ENCODE assay signal across 9 mouse cellular contexts in genomic region chr6:61233548-61234187, GRCm38 (mm10). TPM values are rescaled to one million over a fixed set of nuclear protein-coding genes. Genes with fewer than 3 reads are reported as not detected.
DNase-seq lines count a peak whose midpoint lies in the region; ATAC-seq lines count a peak whose summit lies in the region.
"Had no signal": no experiment of that assay in that cellular context is flagged by ENCODE, and none has a peak within 500 bp of the region (broad histone marks: within the 10 kb centered on the region; RNA-seq: fewer than 3 reads in every experiment).

No protein-coding gene starts in this region.

- no peaks in the 10 kb centered on the region for H3K36me3 ChIP-seq in kidney, embryonic 16.5 days (ENCODE audit: insufficient read depth, low read length)
- H3K36me3 ChIP-seq in embryonic facial prominence, embryonic 14.5 days (ENCODE audit: control insufficient read depth, insufficient read depth, low read length) = no peaks in the 10 kb centered on the region
- H3K36me3 ChIP-seq in neural tube, embryonic 15.5 days = no peaks in the 10 kb centered on the region

- no peak overlapping the region for H3K4me2 ChIP-seq in kidney, embryonic 16.5 days (replicated peaks; ENCODE audit: low read depth, low read length)
- H3K4me2 ChIP-seq in embryonic facial prominence, embryonic 14.5 days (ENCODE audit: low read depth, low read length) = no peak overlapping the region
- H3K4me2 ChIP-seq in neural tube, embryonic 15.5 days = no peak overlapping the region

- peak overlapping the region; percentile 16; the same call in 1 of the 2 replicates for H3K27ac ChIP-seq in kidney, embryonic 16.5 days (ENCODE audit: low read length)
- no peak overlapping the region for H3K27ac ChIP-seq in embryonic facial prominence, embryonic 14.5 days (replicated peaks; ENCODE audit: low read depth, low read length)
- no peak overlapping the region; the same call in 1 of the 2 replicates for H3K27ac ChIP-seq in neural tube, embryonic 15.5 days (replicated peaks)

- no peaks in the 10 kb centered on the region for H3K27me3 ChIP-seq in kidney, embryonic 16.5 days (ENCODE audit: insufficient read depth, low read length)
- no peaks in the 10 kb centered on the region for H3K27me3 ChIP-seq in embryonic facial prominence, embryonic 14.5 days (replicated peaks; ENCODE audit: control insufficient read depth, insufficient read depth, low read length)
- no peaks in the 10 kb centered on the region for H3K27me3 ChIP-seq in neural tube, embryonic 15.5 days (replicated peaks)

- 42% methylated on average over 5 of the region's 5 CpGs for WGBS in kidney, embryonic 16.5 days
- WGBS in embryonic facial prominence, embryonic 14.5 days = 45% methylated on average over 5 of the region's 5 CpGs
- 23% methylated on average over 5 of the region's 5 CpGs for WGBS in neural tube, embryonic 15.5 days

- H3K9me3 ChIP-seq in kidney, embryonic 16.5 days (ENCODE audit: low read length) = no peaks in the 10 kb centered on the region
- no peaks in the 10 kb centered on the region for H3K9me3 ChIP-seq in embryonic facial prominence, embryonic 14.5 days (ENCODE audit: control insufficient read depth, low read length)
- no peaks in the 10 kb centered on the region for H3K9me3 ChIP-seq in neural tube, embryonic 15.5 days (replicated peaks)

- no peak overlapping the region for H3K4me3 ChIP-seq in kidney, embryonic 16.5 days (ENCODE audit: low read length)
- H3K4me3 ChIP-seq in embryonic facial prominence, embryonic 14.5 days (ENCODE audit: low read depth, low read length) = no peak overlapping the region
- no peak overlapping the region for H3K4me3 ChIP-seq in neural tube, embryonic 15.5 days (replicated peaks)

- DNase-seq in kidney, postnatal 36 days = no peak
- peak; percentile 15 for DNase-seq in retina, postnatal 1 day
- DNase-seq in retina, embryonic 14.5 days (ENCODE audit: low spot score) = no peak
- peak; percentile 36 for DNase-seq in embryonic facial prominence, embryonic 14.5 days (ENCODE audit: low spot score)
- no peak for DNase-seq in thymus, postnatal 4 days
- DNase-seq in urinary bladder, adult 18-20 months (ENCODE audit: low spot score in 2 of 2) = no peak
- DNase-seq: heart, postnatal 36 days had no signal

- peaks cover 13% of the 10 kb centered on the region for H3K4me1 ChIP-seq in kidney, embryonic 16.5 days (ENCODE audit: insufficient read depth, low read length)
- H3K4me1 ChIP-seq in embryonic facial prominence, embryonic 14.5 days (ENCODE audit: control insufficient read depth, insufficient read depth, low read length) = no peaks in the 10 kb centered on the region
- peaks cover 15% of the 10 kb centered on the region for H3K4me1 ChIP-seq in neural tube, embryonic 15.5 days

- ATAC-seq in kidney, embryonic 16.5 days (ENCODE audit: low FRiP score, low TSS enrichment) = peak; percentile 65; the same call in 1 of the 2 replicates
- peak; percentile 72; the same call in 1 of the 2 replicates for ATAC-seq in embryonic facial prominence, embryonic 14.5 days (ENCODE audit: low read depth)
- peak; percentile 33; the same call in 1 of the 2 replicates for ATAC-seq in neural tube, embryonic 15.5 days (ENCODE audit: low FRiP score)

- H3K9ac ChIP-seq in kidney, embryonic 16.5 days (replicated peaks; ENCODE audit: low read length) = no peak overlapping the region
- H3K9ac ChIP-seq in embryonic facial prominence, embryonic 14.5 days (ENCODE audit: low read depth, low read length) = no peak overlapping the region
- no peak overlapping the region for H3K9ac ChIP-seq in neural tube, embryonic 15.5 days (replicated peaks)

RNA-seq across cellular contexts. Expression of gene Ccser1, which starts 53.5 kb away (rescaled TPM):
- polyA plus RNA-seq in kidney, embryonic 16.5 days (2015; fragmentation: Nextera tagmentation; extraction: Ambion mirVana) = 17.4 and 19.5 TPM in 2 replicates
- polyA plus RNA-seq in embryonic facial prominence, embryonic 14.5 days (2014; fragmentation: Nextera tagmentation; extraction: Ambion mirVana) = 6.1 and 6.5 TPM in 2 replicates
- polyA plus RNA-seq in neural tube, embryonic 15.5 days (2015; fragmentation: Nextera tagmentation; extraction: Ambion mirVana) = 19.2 and 25.3 TPM in 2 replicates

Comparison
In these comparisons a context has a peak if more than half of its experiments do, and no peak if none do; other contexts are left out.
1. DNase-seq: peak in retina, postnatal 1 day (single experiment) and embryonic facial prominence, embryonic 14.5 days (single experiment); none in kidney, postnatal 36 days (0 of 2), retina, embryonic 14.5 days (single experiment), thymus, postnatal 4 days (single experiment) and urinary bladder, adult 18-20 months (0 of 2).
2. Peak in every context shown above with its lines, with median percentiles within 50 percentile points of each other: ATAC-seq.